ENCODE assay signal across 10 mouse cellular contexts in genomic region chr11:89028871-89029405, GRCm38 (mm10). TPM values are rescaled to one million over a fixed set of nuclear protein-coding genes. Genes with fewer than 3 reads are reported as not detected.
A peak's percentile ranks its signal among the peaks of the same experiment; 100 is the strongest.
DNase-seq lines count a peak whose midpoint lies in the region; ATAC-seq and TF ChIP-seq lines count a peak whose summit lies in the region.
"Had no signal": no experiment of that assay in that cellular context is flagged by ENCODE, and none has a peak within 500 bp of the region (broad histone marks: within the 10 kb centered on the region; RNA-seq: fewer than 3 reads in every experiment).

No protein-coding gene starts in this region.

- no peaks in the 10 kb centered on the region; the same call in 1 of the 2 replicates for H3K36me3 ChIP-seq in hindbrain, embryonic 14.5 days (replicated peaks; ENCODE audit: control insufficient read depth, insufficient read depth)
- H3K36me3 ChIP-seq: midbrain, embryonic 12.5 days had no signal

- intact Hi-C loops in left cerebral cortex, postnatal 4 days (cut with DNase I): no loop called here
- intact Hi-C loops in left cerebral cortex, adult 2 months (cut with DNase I): no loop called here

- TF ChIP-seq CTCF in left cerebral cortex, adult 2 months (IDR thresholded peaks at IDR 0.05): no peak

- ATAC-seq in megakaryocyte progenitor cell, adult 5-6 weeks (replicated peaks; ENCODE audit: poor library complexity): peak; percentile 64
- no peak for ATAC-seq in hindbrain, embryonic 14.5 days (ENCODE audit: low FRiP score)
- ATAC-seq: Patski had no signal

- H3K4me2 ChIP-seq in hindbrain, embryonic 14.5 days (replicated peaks): no peak overlapping the region
- H3K4me2 ChIP-seq: midbrain, embryonic 12.5 days had no signal

- 61% methylated on average over 10 of the region's 10 CpGs for WGBS in hindbrain, embryonic 14.5 days

- H3K4me3 ChIP-seq in left cerebral cortex, adult 2 months: no peak overlapping the region
- H3K4me3 ChIP-seq in hindbrain, embryonic 14.5 days (replicated peaks; ENCODE audit: low read length): no peak overlapping the region
- H3K4me3 ChIP-seq: midbrain, embryonic 12.5 days had no signal

- no peaks in the 10 kb centered on the region for H3K4me1 ChIP-seq in hindbrain, embryonic 14.5 days (replicated peaks; ENCODE audit: control insufficient read depth, insufficient read depth, low read length)
- H3K4me1 ChIP-seq: midbrain, embryonic 12.5 days had no signal

- no peak overlapping the region for H3K9ac ChIP-seq in hindbrain, embryonic 14.5 days
- H3K9ac ChIP-seq: midbrain, embryonic 12.5 days had no signal

- H3K27me3 ChIP-seq in hindbrain, embryonic 14.5 days (ENCODE audit: control insufficient read depth, insufficient read depth, low read length): no peaks in the 10 kb centered on the region
- H3K27me3 ChIP-seq: midbrain, embryonic 12.5 days; Patski had no signal

- DNase-seq in A20 (ENCODE audit: low read depth, low spot score): peak; percentile 70
- peak; percentile 55 for DNase-seq in c-Kit-positive CD71-positive TER-119-negative erythroid progenitor cells, embryonic 14.5 days (ENCODE audit: low read depth)
- peak; percentile 44 for DNase-seq in induced T-regulatory cell, adult 2 months (ENCODE audit: low read depth)
- DNase-seq in left cerebral cortex, postnatal 4 days: no peak
- DNase-seq in left cerebral cortex, adult 2 months (ENCODE audit: extremely low spot score in 1 of 2, low spot score in 2 of 2): no peak
- DNase-seq in right cerebral cortex, postnatal 36 days (ENCODE audit: low spot score in 2 of 2): no peak
- no peak for DNase-seq in hindbrain, embryonic 14.5 days (ENCODE audit: low spot score)

- H3K27ac ChIP-seq in left cerebral cortex, adult 2 months: no peak overlapping the region
- no peak overlapping the region for H3K27ac ChIP-seq in hindbrain, embryonic 14.5 days
- H3K27ac ChIP-seq: midbrain, embryonic 12.5 days had no signal

- no peaks in the 10 kb centered on the region for H3K9me3 ChIP-seq in hindbrain, embryonic 14.5 days (ENCODE audit: control insufficient read depth, low read length)
- H3K9me3 ChIP-seq: midbrain, embryonic 12.5 days had no signal

RNA-seq across cellular contexts. Expression of gene Trim25, which starts 29.8 kb away (rescaled TPM):
- 22.8 and 28.2 TPM in 2 replicates for total RNA-seq in megakaryocyte progenitor cell, adult 5-6 weeks (2015)
- total RNA-seq in megakaryocyte progenitor cell, adult 5-6 weeks (2017): 16.7 and 21.2 TPM in 2 replicates
- 1 to 10 TPM; 5.6 to 5.8 TPM for total RNA-seq in left cerebral cortex, postnatal 4 days (2021)
- 1 to 10 TPM; 3.7 to 3.9 TPM for total RNA-seq in left cerebral cortex, adult 2 months (2021)
- 2.1 and 4.3 TPM in 2 replicates for polyA plus RNA-seq in hindbrain, embryonic 14.5 days (2014; fragmentation: Nextera tagmentation; extraction: Ambion mirVana)

RNA-seq across cellular contexts. Expression of gene Dgke, which starts 37.7 kb away (rescaled TPM):
- total RNA-seq in megakaryocyte progenitor cell, adult 5-6 weeks (2015): 2.6 and 3.6 TPM in 2 replicates
- 4.6 and 6.2 TPM in 2 replicates for total RNA-seq in megakaryocyte progenitor cell, adult 5-6 weeks (2017)
- 10 to 100 TPM; 31.6 to 33.7 TPM for total RNA-seq in left cerebral cortex, postnatal 4 days (2021)
- total RNA-seq in left cerebral cortex, adult 2 months (2021): 10 to 100 TPM; 52.8 to 57.0 TPM
- 16.3 and 16.7 TPM in 2 replicates for polyA plus RNA-seq in hindbrain, embryonic 14.5 days (2014; fragmentation: Nextera tagmentation; extraction: Ambion mirVana)

RNA-seq across cellular contexts. Expression of gene Gm525, which starts 44.7 kb away (rescaled TPM):
- total RNA-seq in megakaryocyte progenitor cell, adult 5-6 weeks (2015): not detected in 2 replicates
- total RNA-seq in megakaryocyte progenitor cell, adult 5-6 weeks (2017): not detected in 2 replicates
- not detected for total RNA-seq in left cerebral cortex, postnatal 4 days (2021)
- total RNA-seq in left cerebral cortex, adult 2 months (2021): under 1 TPM in 1 of 2 experiments, not detected in 1; 0.95 TPM
- not detected in 2 replicates for polyA plus RNA-seq in hindbrain, embryonic 14.5 days (2014; fragmentation: Nextera tagmentation; extraction: Ambion mirVana)
- polyA plus RNA-seq: midbrain, embryonic 12.5 days; Patski had no signal

RNA-seq across cellular contexts. Expression of gene Coil, which starts 58.9 kb away (rescaled TPM):
- 7.6 and 10.1 TPM in 2 replicates for total RNA-seq in megakaryocyte progenitor cell, adult 5-6 weeks (2015)
- 11.2 and 11.7 TPM in 2 replicates for total RNA-seq in megakaryocyte progenitor cell, adult 5-6 weeks (2017)
- total RNA-seq in left cerebral cortex, postnatal 4 days (2021): 10 to 100 TPM; 27.8 to 28.3 TPM
- 10 to 100 TPM; 19.4 to 19.5 TPM for total RNA-seq in left cerebral cortex, adult 2 months (2021)
- polyA plus RNA-seq in hindbrain, embryonic 14.5 days (2014; fragmentation: Nextera tagmentation; extraction: Ambion mirVana): 16.9 and 21.5 TPM in 2 replicates

Comparison
In these comparisons a context has a peak if more than half of its experiments do, and no peak if none do; other contexts are left out.
1. DNase-seq: peak in A20 (single experiment), c-Kit-positive CD71-positive TER-119-negative erythroid progenitor cells, embryonic 14.5 days (single experiment) and induced T-regulatory cell, adult 2 months (single experiment); none in left cerebral cortex, postnatal 4 days (single experiment), left cerebral cortex, adult 2 months (0 of 2), right cerebral cortex, postnatal 36 days (0 of 2) and hindbrain, embryonic 14.5 days (single experiment).
2. RNA of gene Dgke, which starts 37.7 kb away (total RNA-seq): 52.8 to 57.0 TPM in left cerebral cortex, adult 2 months and 31.6 to 33.7 TPM in left cerebral cortex, postnatal 4 days; 2.6 to 6.2 TPM in megakaryocyte progenitor cell, adult 5-6 weeks; every median in the first group is over 4 times any median in the second.